Mouse (Mus musculus): ENCODE results near the gene Ccdc120. TPM values are rescaled to one million over a fixed set of nuclear protein-coding genes. Genes with fewer than 3 reads are reported as not detected.

The Ccdc120 gene
- polyA plus RNA-seq, 2 experiments: 14.9 to 25.7 TPM

- DNase-seq (ENCODE audit: low spot score): peak; percentile 15
- Histone ChIP-seq H3K27ac (replicated peaks; ENCODE audit: low read depth, low read length) (no peak overlapping the region), H3K4me3 (replicated peaks; ENCODE audit: low read length) (no peak overlapping the region), H3K9me3 (ENCODE audit: control insufficient read depth, low read length) (no peaks in the 10 kb centered on the region), H3K4me1 (ENCODE audit: control insufficient read depth, insufficient read depth, low read length) (no peaks in the 10 kb centered on the region), H3K4me2 (replicated peaks; ENCODE audit: low read depth, low read length, severe bottlenecking) (no peak overlapping the region), H3K9ac (ENCODE audit: low read depth, low read length, severe bottlenecking) (no peak overlapping the region), H3K27me3 (ENCODE audit: control insufficient read depth, insufficient read depth, low read length) (no peaks in the 10 kb centered on the region), H3K36me3 (ENCODE audit: control insufficient read depth, insufficient read depth, low read length) (peaks cover 11% of the 10 kb centered on the region; the same call in 1 of the 2 replicates)
- no peak for ATAC-seq (ENCODE audit: low FRiP score, low read depth)
- no peak for TF ChIP-seq POLR2A (IDR thresholded peaks at IDR 0.05; ENCODE audit: borderline replicate concordance, extremely low read depth, insufficient read depth, insufficient read length)
- WGBS: 60% methylated on average over 14 of the region's 14 CpGs
Measured at GRCm38 (mm10) chrX:7739336-7740081, 11.2 kb downstream of the Ccdc120 start.

GRCm38 (mm10) chrX:7733571-7734156 lies 17.0 kb downstream of the Ccdc120 start:
- Histone ChIP-seq H3K9me3 (ENCODE audit: control insufficient read depth, low read length) (no peaks in the 10 kb centered on the region), H3K4me2 (replicated peaks; ENCODE audit: low read depth, low read length, severe bottlenecking) (no peak overlapping the region; the same call in 1 of the 2 replicates), H3K4me1 (ENCODE audit: control insufficient read depth, insufficient read depth, low read length) (no peaks in the 10 kb centered on the region), H3K36me3 (ENCODE audit: control insufficient read depth, insufficient read depth, low read length) (peaks cover 16% of the 10 kb centered on the region; the same call in 1 of the 2 replicates), H3K27ac (replicated peaks; ENCODE audit: low read depth, low read length) (no peak overlapping the region), H3K4me3 (replicated peaks; ENCODE audit: low read length) (no peak overlapping the region), H3K9ac (ENCODE audit: low read depth, low read length, severe bottlenecking) (no peak overlapping the region), H3K27me3 (ENCODE audit: control insufficient read depth, insufficient read depth, low read length) (no peaks in the 10 kb centered on the region)
- WGBS: 23% methylated on average over 20 of the region's 26 CpGs
- ATAC-seq (ENCODE audit: low FRiP score, low read depth): 0 out of 2 replicates have a peak, but pooled peaks have one; percentile 10
- no peak for TF ChIP-seq POLR2A (IDR thresholded peaks at IDR 0.05; ENCODE audit: borderline replicate concordance, extremely low read depth, insufficient read depth, insufficient read length)
- no peak for DNase-seq (ENCODE audit: low spot score)

GRCm38 (mm10) chrX:7728922-7729265 lies 21.8 kb downstream of the Ccdc120 start:
- Histone ChIP-seq H3K4me2 (replicated peaks; ENCODE audit: low read depth, low read length, severe bottlenecking) (peak overlapping the region; percentile 49), H3K9me3 (ENCODE audit: control insufficient read depth, low read length) (no peaks in the 10 kb centered on the region), H3K27me3 (ENCODE audit: control insufficient read depth, insufficient read depth, low read length) (no peaks in the 10 kb centered on the region), H3K27ac (replicated peaks; ENCODE audit: low read depth, low read length) (no peak overlapping the region), H3K4me3 (replicated peaks; ENCODE audit: low read length) (peak overlapping the region; percentile 46), H3K4me1 (ENCODE audit: control insufficient read depth, insufficient read depth, low read length) (no peaks in the 10 kb centered on the region), H3K36me3 (ENCODE audit: control insufficient read depth, insufficient read depth, low read length) (peaks cover 8% of the 10 kb centered on the region; the same call in 1 of the 2 replicates), H3K9ac (ENCODE audit: low read depth, low read length, severe bottlenecking) (peak overlapping the region; percentile 55)
- 18% methylated on average over 4 of the region's 4 CpGs for WGBS
- DNase-seq (ENCODE audit: low spot score) (no peak), ATAC-seq (ENCODE audit: low FRiP score, low read depth) (no peak)
- TF ChIP-seq POLR2A (IDR thresholded peaks at IDR 0.05; ENCODE audit: borderline replicate concordance, extremely low read depth, insufficient read depth, insufficient read length): no peak

- peak within 1 kb of the TSS; percentile 46 for H3K4me3 ChIP-seq (replicated peaks; ENCODE audit: low read length)
- H3K27ac ChIP-seq (replicated peaks; ENCODE audit: low read depth, low read length): peak within 1 kb of the TSS; percentile 63
- peak; percentile 95 for ATAC-seq (ENCODE audit: low FRiP score, low read depth)
- TF ChIP-seq POLR2A (IDR thresholded peaks at IDR 0.05; ENCODE audit: borderline replicate concordance, extremely low read depth, insufficient read depth, insufficient read length): 0 out of 2 replicates have a peak, but pooled peaks have one; percentile 24
- H3K4me2 ChIP-seq (replicated peaks; ENCODE audit: low read depth, low read length, severe bottlenecking): peak within 1 kb of the TSS; percentile 49
- H3K36me3 ChIP-seq (ENCODE audit: control insufficient read depth, insufficient read depth, low read length): peaks cover 8% of the 10 kb centered on the region; the same call in 1 of the 2 replicates
- DNase-seq (ENCODE audit: low spot score): peak; percentile 86
- H3K4me1 ChIP-seq (ENCODE audit: control insufficient read depth, insufficient read depth, low read length): no peaks in the 10 kb centered on the region
- H3K9ac ChIP-seq (ENCODE audit: low read depth, low read length, severe bottlenecking): peak within 1 kb of the TSS; percentile 55
- no peaks in the 10 kb centered on the region for H3K27me3 ChIP-seq (ENCODE audit: control insufficient read depth, insufficient read depth, low read length)
- no peaks in the 10 kb centered on the region for H3K9me3 ChIP-seq (ENCODE audit: control insufficient read depth, low read length)
- WGBS: 19% methylated on average over 40 of the region's 42 CpGs
Measured at GRCm38 (mm10) chrX:7728215-7728921, 22.3 kb downstream of the Ccdc120 start, which contains the start of gene Praf2. Gene Praf2 (plus strand): TSS chrX:7728439.

- DNase-seq (ENCODE audit: low spot score) (no peak), ATAC-seq (ENCODE audit: low FRiP score, low read depth) (no peak)
- no peak for TF ChIP-seq POLR2A (IDR thresholded peaks at IDR 0.05; ENCODE audit: borderline replicate concordance, extremely low read depth, insufficient read depth, insufficient read length)
- no peaks in the 10 kb centered on the region for H3K9me3 ChIP-seq (ENCODE audit: control insufficient read depth, low read length)
- H3K4me1 ChIP-seq (ENCODE audit: control insufficient read depth, insufficient read depth, low read length): 0 out of 2 replicates have a peak, but pooled peaks cover 3% of the 10 kb centered on the region
- H3K9ac ChIP-seq (ENCODE audit: low read depth, low read length, severe bottlenecking): no peak overlapping the region
- no peak overlapping the region for H3K4me2 ChIP-seq (replicated peaks; ENCODE audit: low read depth, low read length, severe bottlenecking)
- no peak overlapping the region for H3K27ac ChIP-seq (replicated peaks; ENCODE audit: low read depth, low read length)
- 0 out of 2 replicates have a peak, but pooled peaks cover 3% of the 10 kb centered on the region for H3K36me3 ChIP-seq (ENCODE audit: control insufficient read depth, insufficient read depth, low read length)
- 89% methylated on average over 13 of the region's 13 CpGs for WGBS
- no peaks in the 10 kb centered on the region for H3K27me3 ChIP-seq (ENCODE audit: control insufficient read depth, insufficient read depth, low read length)
- no peak overlapping the region for H3K4me3 ChIP-seq (replicated peaks; ENCODE audit: low read length)
Measured at GRCm38 (mm10) chrX:7727176-7727575, 23.5 kb downstream of the Ccdc120 start.

Measured in limb, embryonic 14.5 days (tissue).